Mouse (Mus musculus): ENCODE measurements around the gene Eps15l1. TPM values are rescaled to one million over a fixed set of nuclear protein-coding genes. Genes with fewer than 3 reads are reported as not detected.

Gene Eps15l1
- polyA plus RNA-seq, 1 experiment from 2014 or later = 64.1 TPM

DNA sequence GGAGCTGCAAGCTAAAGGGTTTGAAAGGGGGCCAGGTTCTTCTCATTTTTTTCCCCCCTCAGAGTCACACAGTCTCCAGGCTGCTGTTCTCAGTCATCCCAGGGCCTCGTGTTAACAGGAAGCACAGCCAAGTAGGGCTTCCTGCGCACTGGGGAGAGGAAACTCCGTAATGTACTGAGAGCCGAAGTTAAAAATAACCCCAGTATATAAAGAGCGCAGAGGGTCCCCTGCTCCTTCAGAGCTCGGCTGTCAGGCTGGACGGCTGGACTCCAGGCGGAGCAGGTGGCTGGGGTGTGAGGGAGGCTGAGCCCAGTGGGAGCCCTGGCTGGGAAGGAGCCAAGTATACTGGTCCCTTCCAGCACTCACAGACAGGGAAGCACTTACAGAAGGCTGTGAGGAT lies 125.6 kb downstream of the Eps15l1 start:
- no peaks in the 10 kb centered on the region for H3K27me3 ChIP-seq
- 36% methylated on average over 8 of the region's 8 CpGs for WGBS
- peak; percentile 87 for ATAC-seq (replicated peaks; ENCODE audit: low FRiP score)
- peak overlapping the region; percentile 84 for H3K27ac ChIP-seq
- H3K36me3 ChIP-seq = no peaks in the 10 kb centered on the region
- H3K9me3 ChIP-seq (replicated peaks) = no peaks in the 10 kb centered on the region
- no peak overlapping the region for H3K9ac ChIP-seq
- no peak overlapping the region for H3K4me2 ChIP-seq
- peaks cover 12% of the 10 kb centered on the region; the same call in 1 of the 2 replicates for H3K4me1 ChIP-seq
- H3K4me3 ChIP-seq (replicated peaks) = no peak overlapping the region

DNA sequence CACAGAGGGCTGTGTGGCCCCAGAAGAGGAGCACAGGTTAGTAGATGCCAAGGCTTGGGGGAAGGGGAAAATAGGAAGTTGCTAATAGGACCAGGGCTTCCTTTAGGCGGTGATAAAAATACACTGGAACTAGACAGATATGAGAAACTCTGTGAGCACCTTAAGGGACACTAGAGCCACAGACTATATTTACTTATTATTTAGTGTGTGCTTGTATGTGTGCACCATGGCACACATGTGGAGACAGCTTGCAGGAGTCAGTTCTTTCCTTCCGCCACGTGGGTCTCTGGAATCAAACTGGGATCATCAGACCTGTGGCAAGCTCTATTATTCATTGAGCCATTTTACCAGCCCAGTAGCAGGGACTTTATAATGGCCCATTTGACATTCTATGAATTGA lies 126.1 kb downstream of the Eps15l1 start:
- Histone ChIP-seq H3K4me1 (0 out of 2 replicates have a peak, but pooled peaks cover 12% of the 10 kb centered on the region), H3K27ac (peak overlapping the region; percentile 84), H3K9me3 (replicated peaks) (no peaks in the 10 kb centered on the region), H3K4me3 (replicated peaks) (no peak overlapping the region), H3K4me2 (no peak overlapping the region), H3K9ac (no peak overlapping the region), H3K27me3 (no peaks in the 10 kb centered on the region), H3K36me3 (no peaks in the 10 kb centered on the region)
- WGBS = 68% methylated on average over 3 of the region's 3 CpGs
- ATAC-seq (replicated peaks; ENCODE audit: low FRiP score) = no peak

DNA sequence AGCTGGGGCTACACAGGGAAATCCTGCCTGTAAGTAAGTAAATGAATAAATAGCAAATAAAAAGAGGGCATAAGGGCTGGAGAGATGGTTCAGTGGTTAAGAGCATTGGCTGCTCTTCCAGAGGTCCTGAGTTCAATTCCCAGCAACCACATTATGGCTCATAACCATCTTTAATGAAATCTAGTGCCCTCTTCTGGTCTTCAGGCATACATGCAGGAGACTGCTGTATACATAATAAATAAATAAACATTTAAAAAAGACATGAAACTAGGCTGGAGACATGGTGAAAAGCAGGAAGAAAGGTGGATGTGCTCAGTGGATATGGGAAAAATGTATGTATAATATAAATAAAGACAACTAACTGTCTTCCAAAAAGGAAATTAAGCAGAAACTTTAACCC lies 128.0 kb downstream of the Eps15l1 start:
- no peak overlapping the region for H3K27ac ChIP-seq
- no peak overlapping the region for H3K4me3 ChIP-seq (replicated peaks)
- H3K9ac ChIP-seq = no peak overlapping the region
- H3K4me1 ChIP-seq = 0 out of 2 replicates have a peak, but pooled peaks cover 12% of the 10 kb centered on the region
- H3K27me3 ChIP-seq = no peaks in the 10 kb centered on the region
- H3K36me3 ChIP-seq = no peaks in the 10 kb centered on the region
- H3K9me3 ChIP-seq (replicated peaks) = no peaks in the 10 kb centered on the region
- ATAC-seq (replicated peaks; ENCODE audit: low FRiP score) = no peak
- H3K4me2 ChIP-seq = no peak overlapping the region

DNA sequence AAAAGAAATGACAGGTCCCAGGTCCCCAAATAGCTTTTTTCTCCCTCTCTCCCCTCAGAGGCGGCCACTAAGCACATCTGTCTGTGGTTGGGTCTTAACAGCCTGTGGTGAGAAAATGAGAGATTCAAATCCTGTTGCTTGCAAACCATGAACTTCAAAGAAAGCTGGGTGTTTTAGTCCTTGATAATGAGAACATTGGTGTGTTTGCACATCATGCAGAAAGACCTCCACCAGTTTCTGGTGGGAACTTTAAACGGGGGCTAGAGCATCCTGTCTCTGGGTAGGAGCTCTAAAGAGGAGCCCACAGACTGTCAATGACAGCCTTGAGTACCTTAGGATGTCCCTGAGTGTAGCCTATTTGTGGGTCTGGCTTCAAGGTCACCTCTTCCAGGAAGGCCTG lies 130.2 kb downstream of the Eps15l1 start:
- ATAC-seq (replicated peaks; ENCODE audit: low FRiP score) = no peak
- 72% methylated on average over 2 of the region's 2 CpGs for WGBS
- no peak overlapping the region for H3K27ac ChIP-seq
- no peak overlapping the region for H3K4me2 ChIP-seq
- no peak overlapping the region for H3K9ac ChIP-seq
- no peaks in the 10 kb centered on the region for H3K36me3 ChIP-seq
- H3K4me1 ChIP-seq = 0 out of 2 replicates have a peak, but pooled peaks cover 10% of the 10 kb centered on the region
- H3K27me3 ChIP-seq = no peaks in the 10 kb centered on the region
- H3K4me3 ChIP-seq (replicated peaks) = no peak overlapping the region
- no peaks in the 10 kb centered on the region for H3K9me3 ChIP-seq (replicated peaks)

Small RNAs within 50 kb of the gene (microRNA-seq; reads per million reads assigned to microRNA genes)
- not detected for gene Mir7068

Other genes with a start within 250 kb of the Eps15l1 start
- gene Hsh2d, start 231.8 kb downstream of the Eps15l1 start, polyA plus RNA-seq (2015; fragmentation: Nextera tagmentation; extraction: Ambion mirVana) = 0.08 TPM in 1 of 2 replicates, not detected in the other
- gene Cib3, start 208.6 kb downstream of the Eps15l1 start, polyA plus RNA-seq (2015; fragmentation: Nextera tagmentation; extraction: Ambion mirVana) = not detected in 2 replicates
- not detected in 2 replicates for gene Gm11034, start 207.8 kb downstream of the Eps15l1 start, polyA plus RNA-seq (2015; fragmentation: Nextera tagmentation; extraction: Ambion mirVana)
- 73.0 and 74.0 TPM in 2 replicates for gene Fam32a, start 201.7 kb downstream of the Eps15l1 start, polyA plus RNA-seq (2015; fragmentation: Nextera tagmentation; extraction: Ambion mirVana)
- 123 and 138 TPM in 2 replicates for gene Ap1m1, start 181.4 kb downstream of the Eps15l1 start, polyA plus RNA-seq (2015; fragmentation: Nextera tagmentation; extraction: Ambion mirVana)
- 29.0 and 30.3 TPM in 2 replicates for gene Gm10282, start 116.2 kb downstream of the Eps15l1 start, polyA plus RNA-seq (2015; fragmentation: Nextera tagmentation; extraction: Ambion mirVana)
- gene Klf2, start 102.4 kb downstream of the Eps15l1 start, polyA plus RNA-seq (2015; fragmentation: Nextera tagmentation; extraction: Ambion mirVana) = 12.6 and 14.0 TPM in 2 replicates
- 1.5 and 1.9 TPM in 2 replicates for gene Calr3, start 22.4 kb upstream of the Eps15l1 start, polyA plus RNA-seq (2015; fragmentation: Nextera tagmentation; extraction: Ambion mirVana)
- gene 1700030K09Rik, start 22.4 kb upstream of the Eps15l1 start, polyA plus RNA-seq (2015; fragmentation: Nextera tagmentation; extraction: Ambion mirVana) = 17.0 and 17.3 TPM in 2 replicates
- gene Cherp, start 53.8 kb upstream of the Eps15l1 start, polyA plus RNA-seq (2015; fragmentation: Nextera tagmentation; extraction: Ambion mirVana) = 71.5 and 77.2 TPM in 2 replicates
- gene Slc35e1, start 71.2 kb upstream of the Eps15l1 start, polyA plus RNA-seq (2015; fragmentation: Nextera tagmentation; extraction: Ambion mirVana) = 18.9 and 21.5 TPM in 2 replicates
- 16.2 and 18.4 TPM in 2 replicates for gene Med26, start 126.8 kb upstream of the Eps15l1 start, polyA plus RNA-seq (2015; fragmentation: Nextera tagmentation; extraction: Ambion mirVana)
- gene Smim7, start 149.6 kb upstream of the Eps15l1 start, polyA plus RNA-seq (2015; fragmentation: Nextera tagmentation; extraction: Ambion mirVana) = 114 and 123 TPM in 2 replicates
- 22.0 and 23.1 TPM in 2 replicates for gene Tmem38a, start 150.6 kb upstream of the Eps15l1 start, polyA plus RNA-seq (2015; fragmentation: Nextera tagmentation; extraction: Ambion mirVana)
- 0.01 and 0.04 TPM in 2 replicates for gene Nwd1, start 225.3 kb upstream of the Eps15l1 start, polyA plus RNA-seq (2015; fragmentation: Nextera tagmentation; extraction: Ambion mirVana)

Data from kidney, embryonic 15.5 days (tissue).